Mouse (Mus musculus): ENCODE data around the gene Srgap2. TPM values are rescaled to one million over a fixed set of nuclear protein-coding genes. Genes with fewer than 3 reads are reported as not detected.
"Not testable (repeated sequence)": the region's sequence is repeated elsewhere in the genome, so short reads cannot be mapped to it uniquely, and the experiment has no call there.

Srgap2 gene
- polyA plus RNA-seq (2015; fragmentation: Nextera tagmentation; extraction: Ambion mirVana): 16.8 and 17.7 TPM in 2 replicates

- under 1% methylated on average over 44 of the region's 44 CpGs for WGBS
- Histone ChIP-seq H3K27ac (peak within 1 kb of the TSS; percentile 94), H3K9ac (peak within 1 kb of the TSS; percentile 87), H3K27me3 (no peaks in the 10 kb centered on the region), H3K4me3 (peak within 1 kb of the TSS; percentile 77), H3K9me3 (no peaks in the 10 kb centered on the region), H3K36me3 (no peaks in the 10 kb centered on the region), H3K4me1 (replicated peaks) (peaks cover 43% of the 10 kb centered on the region), H3K4me2 (peak within 1 kb of the TSS; percentile 99)
- ATAC-seq (ENCODE audit: low FRiP score): peak; percentile 98
These were observed at the start of gene Srgap2, which contains the start of gene Fam72a for GRCm38 (mm10) chr1:131527281-131528080. Srgap2 (minus strand) TSS chr1:131527352. Fam72a (plus strand) TSS chr1:131527903.

GRCm38 (mm10) chr1:131573721-131574120 is 46.6 kb upstream of the Srgap2 start:
- Histone ChIP-seq H3K4me1 (replicated peaks) (no peaks in the 10 kb centered on the region), H3K27me3 (no peaks in the 10 kb centered on the region), H3K27ac (no peak overlapping the region), H3K36me3 (no peaks in the 10 kb centered on the region), H3K4me2 (no peak overlapping the region), H3K4me3 (no peak overlapping the region), H3K9ac (no peak overlapping the region), H3K9me3 (no peaks in the 10 kb centered on the region)
- 89% methylated on average over 14 of the region's 14 CpGs for WGBS
- ATAC-seq (ENCODE audit: low FRiP score): no peak

- Histone ChIP-seq H3K4me3 (no peak overlapping the region), H3K27me3 (no peaks in the 10 kb centered on the region), H3K36me3 (no peaks in the 10 kb centered on the region), H3K9ac (no peak overlapping the region), H3K4me1 (replicated peaks) (no peaks in the 10 kb centered on the region), H3K9me3 (no peaks in the 10 kb centered on the region), H3K4me2 (no peak overlapping the region), H3K27ac (no peak overlapping the region)
- 93% methylated on average over 4 of the region's 4 CpGs for WGBS
- no peak for ATAC-seq (ENCODE audit: low FRiP score)
These were observed 43.2 kb upstream of the Srgap2 start for GRCm38 (mm10) chr1:131570391-131570790.

- no peak overlapping the region for H3K27ac ChIP-seq
- no peak for ATAC-seq (ENCODE audit: low FRiP score)
- 92% methylated on average over 6 of the region's 6 CpGs for WGBS
- H3K4me2 ChIP-seq: no peak overlapping the region
- H3K9me3 ChIP-seq: no peaks in the 10 kb centered on the region
- H3K9ac ChIP-seq: no peak overlapping the region
- no peak overlapping the region for H3K4me3 ChIP-seq
- H3K36me3 ChIP-seq: no peaks in the 10 kb centered on the region
- H3K4me1 ChIP-seq (replicated peaks): no peaks in the 10 kb centered on the region
- H3K27me3 ChIP-seq: no peaks in the 10 kb centered on the region
These were observed 42.6 kb upstream of the Srgap2 start for GRCm38 (mm10) chr1:131569721-131570120.

- H3K27me3 ChIP-seq; H3K27ac ChIP-seq; H3K4me2 ChIP-seq; H3K4me3 ChIP-seq; H3K9me3 ChIP-seq; H3K4me1 ChIP-seq (replicated peaks); H3K36me3 ChIP-seq; H3K9ac ChIP-seq: not testable (repeated sequence)
- peak; percentile 61 for ATAC-seq (ENCODE audit: low FRiP score)
- 32% methylated on average over 11 of the region's 11 CpGs for WGBS
These were observed 38.9 kb upstream of the Srgap2 start for GRCm38 (mm10) chr1:131566056-131566455.

- Histone ChIP-seq H3K4me1 (replicated peaks) (no peaks in the 10 kb centered on the region), H3K4me3 (no peak overlapping the region), H3K36me3 (no peaks in the 10 kb centered on the region), H3K27me3 (no peaks in the 10 kb centered on the region), H3K9ac (no peak overlapping the region), H3K4me2 (no peak overlapping the region), H3K9me3 (no peaks in the 10 kb centered on the region), H3K27ac (no peak overlapping the region)
- ATAC-seq (ENCODE audit: low FRiP score): no peak
- WGBS: 94% methylated on average over 2 of the region's 2 CpGs
These were observed 34.9 kb upstream of the Srgap2 start for GRCm38 (mm10) chr1:131562081-131562480.

GRCm38 (mm10) chr1:131560500-131560899 is 33.3 kb upstream of the Srgap2 start:
- no peak for ATAC-seq (ENCODE audit: low FRiP score)
- H3K27ac ChIP-seq: no peak overlapping the region
- H3K4me1 ChIP-seq (replicated peaks): no peaks in the 10 kb centered on the region
- no peaks in the 10 kb centered on the region for H3K36me3 ChIP-seq
- no peaks in the 10 kb centered on the region for H3K27me3 ChIP-seq
- H3K4me2 ChIP-seq: no peak overlapping the region
- H3K9ac ChIP-seq: no peak overlapping the region
- no peak overlapping the region for H3K4me3 ChIP-seq
- no peaks in the 10 kb centered on the region for H3K9me3 ChIP-seq

- peak overlapping the region; percentile 71 for H3K9ac ChIP-seq
- no peaks in the 10 kb centered on the region for H3K27me3 ChIP-seq
- WGBS: 5% methylated on average over 13 of the region's 13 CpGs
- peak overlapping the region; percentile 15; the same call in 1 of the 2 replicates for H3K4me3 ChIP-seq
- peak overlapping the region; percentile 45 for H3K4me2 ChIP-seq
- no peaks in the 10 kb centered on the region for H3K9me3 ChIP-seq
- H3K27ac ChIP-seq: peak overlapping the region; percentile 86
- H3K36me3 ChIP-seq: no peaks in the 10 kb centered on the region
- H3K4me1 ChIP-seq (replicated peaks): peaks cover 4% of the 10 kb centered on the region
- peak; percentile 98 for ATAC-seq (ENCODE audit: low FRiP score)
These were observed 28.1 kb upstream of the Srgap2 start for GRCm38 (mm10) chr1:131555042-131555812.

- Histone ChIP-seq H3K9ac (no peak overlapping the region), H3K36me3 (no peaks in the 10 kb centered on the region), H3K27me3 (no peaks in the 10 kb centered on the region), H3K27ac (no peak overlapping the region), H3K4me1 (replicated peaks) (peaks cover 9% of the 10 kb centered on the region), H3K4me3 (no peak overlapping the region), H3K9me3 (no peaks in the 10 kb centered on the region), H3K4me2 (no peak overlapping the region)
- no peak for ATAC-seq (ENCODE audit: low FRiP score)
These were observed 26.3 kb upstream of the Srgap2 start for GRCm38 (mm10) chr1:131553428-131553827.

- no peak overlapping the region for H3K9ac ChIP-seq
- H3K4me2 ChIP-seq: no peak overlapping the region
- no peaks in the 10 kb centered on the region for H3K36me3 ChIP-seq
- ATAC-seq (ENCODE audit: low FRiP score): no peak
- H3K27me3 ChIP-seq: no peaks in the 10 kb centered on the region
- H3K9me3 ChIP-seq: no peaks in the 10 kb centered on the region
- H3K4me3 ChIP-seq: no peak overlapping the region
- no peak overlapping the region for H3K27ac ChIP-seq
- peaks cover 9% of the 10 kb centered on the region for H3K4me1 ChIP-seq (replicated peaks)
- 92% methylated on average over 2 of the region's 2 CpGs for WGBS
These were observed 24.8 kb upstream of the Srgap2 start for GRCm38 (mm10) chr1:131551956-131552355.

GRCm38 (mm10) chr1:131548494-131549365 is 21.6 kb upstream of the Srgap2 start:
- Histone ChIP-seq H3K9me3 (no peaks in the 10 kb centered on the region), H3K4me3 (no peak overlapping the region), H3K27ac (no peak overlapping the region), H3K27me3 (no peaks in the 10 kb centered on the region), H3K36me3 (no peaks in the 10 kb centered on the region), H3K4me1 (replicated peaks) (0 out of 2 replicates have a peak, but pooled peaks cover 4% of the 10 kb centered on the region), H3K4me2 (no peak overlapping the region), H3K9ac (no peak overlapping the region)
- WGBS: 44% methylated on average over 8 of the region's 8 CpGs
- ATAC-seq (ENCODE audit: low FRiP score): no peak

Measured in hindbrain, embryonic 13.5 days (tissue).